Mouse (Mus musculus) NIH3T3 (cell line): ENCODE data around the gene Ccnt2.
"Not testable (repeated sequence)": the region's sequence is repeated elsewhere in the genome, so short reads cannot be mapped to it uniquely, and the experiment has no call there.

Experiments used
- DNase-seq: peaks from one replicate; pipeline ENCODE4 v3.0.0-alpha.2; 2012; ENCODE audit warnings: low read depth

The Ccnt2 gene

GRCm38 (mm10) chr1:127773803-127774500, at the start of gene Ccnt2:
Ccnt2 (plus strand) TSS chr1:127774164.
- DNase-seq: peak; percentile 100

- no peak for DNase-seq
These were observed 44.9 kb upstream of the Ccnt2 start, which contains the start of gene Acmsd for GRCm38 (mm10) chr1:127729096-127729495. Acmsd (plus strand) TSS chr1:127729413.

- DNase-seq: no peak
These were observed 42.9 kb upstream of the Ccnt2 start for GRCm38 (mm10) chr1:127731086-127731485.

- DNase-seq: no peak
These were observed 41.5 kb upstream of the Ccnt2 start for GRCm38 (mm10) chr1:127732435-127732834.

GRCm38 (mm10) chr1:127732841-127733240, 41.1 kb upstream of the Ccnt2 start:
- no peak for DNase-seq

GRCm38 (mm10) chr1:127735356-127735755, 38.6 kb upstream of the Ccnt2 start:
- no peak for DNase-seq

- DNase-seq: no peak
These were observed 23.4 kb upstream of the Ccnt2 start for GRCm38 (mm10) chr1:127750401-127751102.

GRCm38 (mm10) chr1:127755806-127756205, 18.2 kb upstream of the Ccnt2 start:
- no peak for DNase-seq

GRCm38 (mm10) chr1:127756331-127757163, 17.4 kb upstream of the Ccnt2 start:
- DNase-seq: peak; percentile 31

- DNase-seq: not testable (repeated sequence)
These were observed 16.8 kb upstream of the Ccnt2 start for GRCm38 (mm10) chr1:127757164-127757545.

GRCm38 (mm10) chr1:127765468-127765867, 8.5 kb upstream of the Ccnt2 start:
- peak; percentile 69 for DNase-seq

- no peak for DNase-seq
These were observed 7.2 kb upstream of the Ccnt2 start for GRCm38 (mm10) chr1:127766741-127767140.

- DNase-seq: peak; percentile 51
These were observed 664 bp upstream of the Ccnt2 start for GRCm38 (mm10) chr1:127773198-127773802.

- DNase-seq: peak; percentile 71
These were observed 527 bp downstream of the Ccnt2 start for GRCm38 (mm10) chr1:127774501-127774880.

GRCm38 (mm10) chr1:127775206-127775720, 1.3 kb downstream of the Ccnt2 start:
- peak; percentile 16 for DNase-seq

GRCm38 (mm10) chr1:127776246-127776645, 2.3 kb downstream of the Ccnt2 start:
- no peak for DNase-seq

- no peak for DNase-seq
These were observed 4.6 kb downstream of the Ccnt2 start for GRCm38 (mm10) chr1:127778611-127779010.

- no peak for DNase-seq
These were observed 6.2 kb downstream of the Ccnt2 start for GRCm38 (mm10) chr1:127780142-127780541.

GRCm38 (mm10) chr1:127780849-127781248, 6.9 kb downstream of the Ccnt2 start:
- no peak for DNase-seq

GRCm38 (mm10) chr1:127783862-127784261, 9.9 kb downstream of the Ccnt2 start:
- DNase-seq: no peak

- DNase-seq: no peak
These were observed 11.9 kb downstream of the Ccnt2 start for GRCm38 (mm10) chr1:127785882-127786281.

GRCm38 (mm10) chr1:127788943-127789342, 15.0 kb downstream of the Ccnt2 start:
- no peak for DNase-seq
